ENCODE assay signal across 8 mouse cellular contexts in the genomic region with DNA sequence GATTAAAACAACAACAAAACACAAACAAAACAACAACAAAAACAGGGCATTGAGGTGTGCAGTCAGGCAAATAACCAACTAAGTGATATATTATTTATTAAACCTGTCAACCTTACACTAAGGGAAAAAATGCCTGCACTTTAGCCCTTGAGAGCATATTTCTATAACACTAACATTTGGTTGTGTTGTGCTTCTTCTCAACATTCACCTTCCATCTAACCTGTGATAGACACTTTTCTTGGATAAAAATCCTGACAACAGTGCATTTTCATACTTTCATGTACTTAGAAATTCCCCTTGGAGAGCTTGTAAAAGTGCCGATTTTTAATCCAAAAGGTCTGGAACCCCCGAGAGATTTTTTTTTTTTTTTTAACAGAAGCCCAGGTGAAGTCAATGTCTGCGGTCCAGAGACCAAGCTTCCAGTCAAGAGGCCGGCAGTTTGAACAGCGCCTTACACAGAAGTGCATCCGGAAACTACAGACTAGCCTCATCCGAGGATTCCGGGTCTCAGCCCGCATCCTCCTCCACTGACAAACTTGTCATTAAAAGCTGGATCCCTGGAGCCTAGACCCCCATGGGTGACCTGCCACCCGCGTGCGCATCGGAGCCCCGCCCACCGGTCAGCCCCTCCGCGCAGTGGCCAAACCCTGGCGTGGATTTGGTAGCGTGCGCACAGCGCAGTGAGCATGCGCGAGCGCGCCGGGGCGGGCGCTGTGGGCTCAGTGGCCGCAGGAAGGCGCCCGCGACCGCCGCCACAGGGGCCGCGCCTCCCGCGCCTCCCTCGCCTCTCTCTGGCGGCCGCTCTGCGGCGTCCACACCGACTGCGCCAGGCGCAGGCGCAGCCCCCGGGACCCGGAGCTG. TPM values are rescaled to one million over a fixed set of nuclear protein-coding genes. Genes with fewer than 3 reads are reported as not detected.
DNase-seq lines count a peak whose midpoint lies in the region; ATAC-seq lines count a peak whose summit lies in the region.

A gene (plus strand): TSS at position 643 of the 861 bp plus-strand sequence.

- ATAC-seq in inflammation-experienced regulatory T-cells, adult 6 months, result peak; percentile 50
- ATAC-seq in megakaryocyte progenitor cell, adult 5-6 weeks (replicated peaks; ENCODE audit: poor library complexity), result peak; percentile 81

- intact Hi-C loops in left cerebral cortex, postnatal 10 days (cut with DNase I), result loop anchor here (5.0 kb wide), 1 partner anchor 88 kb away; a partner anchor contains a TSS

- peak; percentile 97 for DNase-seq in adrenal gland, adult 2 months
- DNase-seq in embryo, embryonic 11 days, result peak; percentile 95
- peak; percentile 93 for DNase-seq in gastrocnemius, postnatal 25 days
- peak; percentile 83 to 95 for DNase-seq in left cerebral cortex, postnatal 10 days (ENCODE audit: extremely low spot score in 1 of 2, low spot score in 2 of 2)
- peak; percentile 91 for DNase-seq in right cerebral cortex, postnatal 14 days
- peak; percentile 94 for DNase-seq in urinary bladder, postnatal 25 days (ENCODE audit: low spot score)

RNA-seq across cellular contexts. Expression of the gene that starts here (rescaled TPM):
- total RNA-seq in adrenal gland, adult 2 months (2021), result 10 to 100 TPM; 17.8 to 18.0 TPM
- 2.6 and 2.8 TPM in 2 replicates for polyA plus RNA-seq in adrenal gland, adult 2 months (2012; rRNA removed)
- 1 to 10 TPM; 3.8 to 4.0 TPM for total RNA-seq in gastrocnemius, postnatal 25 days (2021)
- polyA plus RNA-seq in inflammation-experienced regulatory T-cells, adult 6 months (2017; shearing (Covaris generic)), result 1 to 10 TPM; 1.3 to 1.6 (median 1.5) TPM
- 10 to 100 TPM in 1 of 2 experiments, 1 to 10 TPM in 1; 9.1 to 11.0 TPM for total RNA-seq in left cerebral cortex, postnatal 10 days (2021)
- 1.9 and 2.5 TPM in 2 replicates for total RNA-seq in megakaryocyte progenitor cell, adult 5-6 weeks (2015)
- 1.5 and 2.2 TPM in 2 replicates for total RNA-seq in megakaryocyte progenitor cell, adult 5-6 weeks (2017)

Comparison
In these comparisons a context has a peak if more than half of its experiments do, and no peak if none do; other contexts are left out.
1. Peak in every context shown above with its lines: DNase-seq and ATAC-seq.